In genomic region chr14:50784391-50785250, GRCm38 (mm10) we compare ENCODE assay signal across 1 mouse cellular context.
TF ChIP-seq lines count a peak whose summit lies in the region.

No protein-coding gene starts in this region.

TF ChIP-seq in MEL, 35 proteins besides CTCF, POLR2A, EP300 and RAD21:
- TF ChIP-seq USF2 (IDR thresholded peaks at IDR 0.05; ENCODE audit: borderline replicate concordance in 1 of 2, insufficient read depth in 1 of 2, low read depth in 1 of 2, low read length in 2 of 2) = no peak
- TF ChIP-seq ZMIZ1 (IDR thresholded peaks at IDR 0.05; ENCODE audit: low read depth, low read length) = no peak
- no peak for TF ChIP-seq HCFC1 (IDR thresholded peaks at IDR 0.05; ENCODE audit: low read depth, low read length)
- TF ChIP-seq TCF12 (IDR thresholded peaks at IDR 0.05; ENCODE audit: low read depth, low read length) = no peak
- TF ChIP-seq ZNF384 (IDR thresholded peaks at IDR 0.05; ENCODE audit: low read depth, low read length) = no peak
- no peak for TF ChIP-seq E2F4 (IDR thresholded peaks at IDR 0.05; ENCODE audit: borderline replicate concordance, low read depth, low read length)
- no peak for TF ChIP-seq ELF1 (IDR thresholded peaks at IDR 0.05; ENCODE audit: low read depth, low read length)
